Mouse (Mus musculus) gonadal fat pad, adult 2 months (tissue): Measurements from ENCODE around the gene Rasgrp3. TPM values are rescaled to one million over a fixed set of nuclear protein-coding genes. Genes with fewer than 3 reads are reported as not detected.

Experiments
- DNase-seq: peaks from one replicate; pipeline ENCODE4 v3.0.0-alpha.2; 2012; ENCODE audit warnings: low read depth
- polyA plus RNA-seq: library from polyadenylated mRNA; depleted of rRNA; stranded (reverse); fragments of >200 nt; gene quantifications from 2 replicates; pipeline ENCODE4 v1.2.3, GENCODE M21; 2012

The Rasgrp3 gene
- polyA plus RNA-seq, 1 experiment, result 4.3 TPM

DNA sequence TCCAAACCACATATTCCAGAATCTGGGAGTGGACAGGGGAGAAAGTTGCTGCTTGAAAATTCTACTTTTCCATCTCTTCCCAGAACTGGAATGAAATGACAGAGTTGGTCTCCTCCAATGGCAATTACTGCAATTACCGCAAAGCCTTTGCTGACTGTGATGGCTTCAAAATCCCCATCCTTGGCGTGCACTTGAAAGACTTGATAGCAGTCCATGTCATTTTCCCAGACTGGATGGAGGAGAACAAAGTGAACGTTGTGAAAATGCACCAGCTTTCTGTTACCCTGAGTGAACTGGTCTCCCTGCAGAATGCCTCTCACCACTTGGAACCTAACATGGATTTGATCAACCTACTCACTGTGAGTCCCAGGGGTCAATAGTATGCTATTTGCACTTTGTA, 67.3 kb downstream of the Rasgrp3 start:
- DNase-seq, result no peak

- no peak for DNase-seq
Observed at GRCm38 (mm10) chr17:75505053-75505452, 69.4 kb downstream of the Rasgrp3 start.

DNA sequence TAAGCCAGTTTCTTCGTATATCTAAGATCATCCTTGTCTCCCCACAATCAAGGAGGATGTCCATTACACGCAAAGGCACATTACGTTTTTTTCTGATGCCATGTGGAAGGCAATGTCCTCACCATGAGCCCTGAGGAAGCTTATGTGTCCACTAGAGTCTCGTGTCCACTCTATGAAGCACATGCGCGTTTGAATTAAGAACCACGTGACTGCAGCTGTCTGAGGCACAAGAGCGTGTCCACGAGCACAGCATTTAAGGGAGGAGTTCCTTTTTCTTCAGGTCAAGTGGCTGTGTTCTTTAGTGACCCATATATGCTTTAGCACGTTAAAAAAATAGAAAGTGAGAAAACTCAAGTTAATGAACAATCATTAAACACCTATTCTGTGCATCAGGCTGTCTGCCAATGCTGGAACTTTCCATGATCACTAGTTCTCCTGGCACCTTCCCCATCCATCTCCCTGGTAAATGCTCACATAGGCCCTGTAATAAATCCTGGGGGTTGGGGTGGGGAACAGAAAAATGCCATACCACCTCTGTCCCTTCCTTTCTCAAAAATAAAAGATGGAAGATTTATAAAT, 70.5 kb downstream of the Rasgrp3 start:
- no peak for DNase-seq

- DNase-seq, result no peak
Observed at GRCm38 (mm10) chr17:75506708-75507641, 71.3 kb downstream of the Rasgrp3 start.

DNA sequence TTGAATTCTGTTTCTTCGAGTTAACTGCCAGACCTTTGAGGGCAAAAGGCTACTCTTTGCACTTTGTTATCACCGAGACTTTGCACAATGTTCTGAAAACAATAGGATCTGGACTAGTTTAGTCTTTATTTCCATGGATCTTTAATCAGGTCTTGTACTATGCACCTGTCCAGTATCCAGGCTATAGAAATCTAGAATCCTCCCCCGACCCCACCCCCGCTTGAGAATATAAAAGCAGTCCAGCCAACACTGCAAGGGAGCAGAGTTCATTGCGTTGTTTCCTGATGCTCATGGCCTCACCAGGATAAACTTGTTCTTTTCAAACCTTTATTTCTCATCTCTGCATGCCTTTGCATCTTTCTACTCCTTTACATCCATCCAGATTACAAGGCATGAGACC, 73.6 kb downstream of the Rasgrp3 start:
- DNase-seq, result no peak

DNA sequence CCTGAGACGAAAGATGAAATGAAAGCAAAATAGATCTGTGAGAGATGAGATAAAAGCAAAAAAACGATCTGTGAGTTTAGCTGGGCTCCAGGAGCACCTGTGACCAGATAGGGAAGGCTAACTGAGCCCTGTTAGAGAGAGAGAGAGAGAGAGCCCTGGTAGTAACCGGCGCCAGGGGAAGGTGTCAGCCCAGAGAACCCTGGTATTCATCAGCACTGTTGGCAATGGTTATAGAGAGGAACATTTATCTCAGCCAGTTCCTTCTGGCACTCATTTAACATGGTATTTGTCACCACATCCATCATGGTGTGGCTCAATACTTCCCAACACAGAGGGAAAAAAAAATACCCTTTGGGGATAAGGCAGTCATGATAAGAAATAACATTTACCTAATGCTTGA, 80.9 kb downstream of the Rasgrp3 start:
- no peak for DNase-seq

DNA sequence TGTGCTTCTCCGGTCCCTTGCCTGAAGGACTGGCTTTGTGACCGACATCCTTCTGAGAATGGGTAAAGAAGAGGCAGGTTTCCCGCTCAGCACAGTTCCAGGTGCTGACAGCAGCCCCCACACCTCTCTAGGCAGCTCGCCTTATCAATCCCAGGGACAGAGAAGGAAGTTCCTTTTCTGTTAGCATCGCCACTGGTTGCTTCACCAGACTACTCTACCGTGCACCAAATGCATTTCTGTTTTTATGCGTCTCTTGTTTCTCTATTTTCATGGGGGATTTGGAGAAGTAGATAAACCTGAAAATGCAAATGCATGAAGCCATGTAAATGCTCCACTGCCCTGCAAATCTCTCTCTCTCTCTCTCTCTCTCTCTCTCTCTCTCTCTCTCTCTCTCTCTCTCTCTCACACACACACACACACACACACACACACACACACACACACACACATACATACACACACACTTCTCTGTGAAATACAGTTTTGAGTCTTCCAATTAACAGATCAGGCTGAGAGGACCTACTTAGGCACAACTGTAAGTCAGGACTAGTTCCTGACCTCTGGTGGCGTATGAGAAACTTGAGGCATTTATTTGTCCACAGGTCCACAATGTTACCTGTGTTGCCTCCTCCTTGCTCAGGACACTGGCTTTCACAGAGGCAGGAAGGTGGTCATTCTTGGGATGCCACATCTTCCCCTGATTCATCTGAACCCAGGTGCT, 82.6 kb downstream of the Rasgrp3 start:
- DNase-seq, result no peak

- DNase-seq, result no peak
Observed at GRCm38 (mm10) chr17:75519239-75519900, 83.7 kb downstream of the Rasgrp3 start.

DNA sequence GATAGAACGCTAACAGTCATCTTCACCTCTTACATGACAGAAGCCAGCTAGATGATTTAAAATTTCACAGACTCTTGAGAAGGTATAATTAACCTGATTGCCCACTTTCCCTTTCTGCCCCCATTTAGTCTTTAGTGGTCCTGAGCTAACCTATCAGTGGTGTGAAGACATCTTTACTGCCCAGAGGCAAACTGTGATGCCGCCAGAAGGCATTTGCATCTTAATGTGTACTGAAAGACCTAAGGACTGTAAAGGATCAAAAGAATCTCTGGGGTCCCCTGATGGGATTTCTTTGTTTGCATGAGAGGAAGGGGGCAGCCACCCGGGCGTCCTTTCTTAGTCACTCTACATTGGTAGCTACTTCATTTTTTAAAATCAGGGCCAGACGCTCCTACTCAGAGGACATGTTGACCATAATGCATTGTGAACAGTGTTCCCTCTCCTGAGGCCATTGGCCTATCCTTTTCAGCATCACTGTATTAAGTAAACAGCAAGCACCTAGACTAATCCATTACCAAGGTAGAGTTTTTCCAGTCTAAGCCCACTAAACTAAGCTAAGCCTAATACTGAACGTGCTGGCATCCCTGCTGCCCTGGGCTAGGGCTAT, 85.6 kb downstream of the Rasgrp3 start:
- no peak for DNase-seq

- DNase-seq, result peak; percentile 99
Observed at GRCm38 (mm10) chr17:75522347-75523065, 86.8 kb downstream of the Rasgrp3 start.

GRCm38 (mm10) chr17:75523812-75524211, 88.1 kb downstream of the Rasgrp3 start:
- DNase-seq, result no peak

DNA sequence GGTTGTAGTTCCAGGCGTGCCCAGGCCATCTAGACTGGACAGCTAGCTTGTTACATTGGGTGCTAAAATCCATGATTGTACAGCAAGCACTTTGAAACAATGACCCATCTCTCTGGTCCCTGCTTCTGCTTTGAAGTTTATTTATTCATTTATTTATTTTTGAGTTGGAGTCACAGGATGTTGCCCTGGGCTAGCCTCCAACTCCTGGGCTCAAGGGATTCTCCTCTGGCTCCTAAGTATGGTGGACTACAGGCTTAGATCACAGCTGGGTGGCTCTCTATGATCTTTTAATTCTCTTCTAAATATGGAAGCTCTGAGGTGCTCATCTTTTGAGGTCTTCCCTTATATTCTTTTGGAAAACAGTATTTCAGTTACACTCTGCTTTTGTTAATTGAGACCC, 90.7 kb downstream of the Rasgrp3 start:
- DNase-seq, result no peak

GRCm38 (mm10) chr17:75529222-75529935, 93.7 kb downstream of the Rasgrp3 start:
- DNase-seq, result no peak

- no peak for DNase-seq
Observed at GRCm38 (mm10) chr17:75532469-75532986, 96.8 kb downstream of the Rasgrp3 start.

- no peak for DNase-seq
Observed at GRCm38 (mm10) chr17:75534314-75535020, 98.8 kb downstream of the Rasgrp3 start.

- DNase-seq, result no peak
Observed at GRCm38 (mm10) chr17:75535612-75536011, 99.9 kb downstream of the Rasgrp3 start.

DNA sequence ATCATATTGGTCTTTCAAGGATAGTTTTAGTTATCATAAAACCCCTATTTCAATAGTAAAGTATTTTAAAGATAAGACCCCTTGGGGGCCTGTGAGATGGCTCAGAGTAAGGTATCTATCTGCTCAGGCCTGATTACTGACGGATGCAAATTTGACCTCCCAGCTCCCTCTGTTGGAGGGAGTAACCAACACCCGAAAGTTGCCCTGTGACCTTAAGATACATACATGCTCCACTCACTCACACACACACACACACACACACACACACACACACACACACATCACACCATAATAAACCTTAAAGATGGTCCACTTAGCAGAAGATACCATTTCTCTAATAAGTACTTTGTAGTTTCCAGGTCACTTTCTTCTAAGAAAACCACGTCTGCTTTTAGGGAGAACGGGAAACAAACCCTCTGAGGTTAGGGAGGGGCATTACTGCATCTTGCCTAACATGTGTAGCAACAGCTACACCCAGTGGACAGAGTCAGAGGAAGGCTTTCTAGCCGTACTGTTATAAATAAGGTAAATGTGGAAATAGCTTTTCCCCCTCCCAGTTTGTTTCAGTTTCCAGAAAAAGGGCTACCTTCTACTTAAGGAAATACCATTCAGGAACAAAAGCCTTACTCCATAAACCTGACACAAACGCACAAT, 100.8 kb downstream of the Rasgrp3 start:
- DNase-seq, result no peak

- no peak for DNase-seq
Observed at GRCm38 (mm10) chr17:75537050-75537445, 101.4 kb downstream of the Rasgrp3 start.

- DNase-seq, result no peak
Observed at GRCm38 (mm10) chr17:75538431-75538830, 102.7 kb downstream of the Rasgrp3 start.
